Mouse (Mus musculus) liver, embryonic 16.5 days (tissue): Measurements from ENCODE around the gene Lonrf2. TPM values are rescaled to one million over a fixed set of nuclear protein-coding genes. Genes with fewer than 3 reads are reported as not detected.

Experiments
- ATAC-seq: fragments of 200-750 bp; cut with Nextera tagmentation; 2 replicates; pipeline ENCODE4 v1.8.0; 2017; ENCODE audit warnings: low read depth, mild to moderate bottlenecking, moderate number of reproducible peaks, moderate library complexity
- H3K27ac ChIP-seq: fragments of 300-500 bp; sonication (generic); 2 replicates; pipeline ENCODE4 v1.5.1; 2014; ENCODE audit warnings: mild to moderate bottlenecking, low read length
- H3K27me3 ChIP-seq: fragments of 300-500 bp; sonication (generic); 2 replicates; pipeline ENCODE4 v1.6.1; 2014; ENCODE audit warnings: low read depth, low read length, mixed read lengths; ENCODE audit not compliant: control insufficient read depth, insufficient read depth
- H3K36me3 ChIP-seq: fragments of 300-500 bp; sonication (generic); 2 replicates; pipeline ENCODE4 v1.6.1; 2014; ENCODE audit warnings: mild to moderate bottlenecking; ENCODE audit not compliant: control insufficient read depth, insufficient read depth
- H3K4me1 ChIP-seq: fragments of 300-500 bp; sonication (generic); 2 replicates; pipeline ENCODE4 v1.6.1; 2014; ENCODE audit warnings: low read depth, low read length, mixed read lengths; ENCODE audit not compliant: control insufficient read depth
- H3K4me2 ChIP-seq: fragments of 300-500 bp; sonication (generic); 2 replicates; pipeline ENCODE4 v1.6.1; 2014; ENCODE audit warnings: low read depth, low read length, mixed read lengths
- H3K4me3 ChIP-seq: fragments of 300-500 bp; sonication (generic); 2 replicates; pipeline ENCODE4 v1.5.1; 2014; ENCODE audit warnings: low read depth, mild to moderate bottlenecking, low read length
- H3K9ac ChIP-seq: fragments of 300-500 bp; sonication (generic); 2 replicates; pipeline ENCODE4 v1.6.1; 2014; ENCODE audit warnings: low read depth, low read length
- H3K9me3 ChIP-seq: fragments of 300-500 bp; sonication (generic); replicated peaks from 2 replicates; pipeline ENCODE4 v1.6.1; 2016; ENCODE audit warnings: low read length; ENCODE audit not compliant: control insufficient read depth
- WGBS: fragments of 180-500 bp; shearing (Covaris S2); extraction: QIAGEN DNeasy Blood & Tissue Kit; methylation state at CpG from one replicate; pipeline ENCODE4 v1.1.7; 2014; ENCODE audit not compliant: insufficient replicate concordance; 5-methylcytosine and 5-hydroxymethylcytosine counted together
- polyA plus RNA-seq: library from polyadenylated mRNA; unstranded; fragments of >200 nt; fragmentation: Nextera tagmentation; extraction: Ambion mirVana; gene quantifications from 2 replicates; pipeline ENCODE4 v1.2.1, GENCODE M21; 2015

Gene Lonrf2
- polyA plus RNA-seq, 1 experiment from 2014 or later, result 0.02 TPM

DNA sequence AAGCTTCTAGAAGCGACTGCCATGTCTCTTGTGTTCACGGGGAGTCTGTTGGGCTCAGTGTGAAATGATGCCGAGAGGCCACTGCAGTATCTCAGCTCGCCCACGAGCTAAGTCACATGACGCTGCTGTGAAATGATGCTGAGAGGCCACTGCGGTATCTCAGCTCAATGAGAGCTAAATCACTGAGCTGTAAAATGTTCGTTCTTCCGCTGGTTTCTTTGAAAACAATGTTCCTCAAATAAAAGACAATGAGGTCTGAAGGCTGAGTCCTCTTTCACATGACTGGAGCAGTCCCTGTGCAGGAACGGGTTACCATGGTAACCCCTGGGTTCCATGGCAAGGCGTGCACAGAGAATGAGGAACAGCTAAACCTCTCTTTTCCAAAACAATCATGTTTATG, 11.5 kb upstream of the Lonrf2 start:
- ATAC-seq, result no peak
- 54% methylated on average over 11 of the region's 11 CpGs for WGBS

DNA sequence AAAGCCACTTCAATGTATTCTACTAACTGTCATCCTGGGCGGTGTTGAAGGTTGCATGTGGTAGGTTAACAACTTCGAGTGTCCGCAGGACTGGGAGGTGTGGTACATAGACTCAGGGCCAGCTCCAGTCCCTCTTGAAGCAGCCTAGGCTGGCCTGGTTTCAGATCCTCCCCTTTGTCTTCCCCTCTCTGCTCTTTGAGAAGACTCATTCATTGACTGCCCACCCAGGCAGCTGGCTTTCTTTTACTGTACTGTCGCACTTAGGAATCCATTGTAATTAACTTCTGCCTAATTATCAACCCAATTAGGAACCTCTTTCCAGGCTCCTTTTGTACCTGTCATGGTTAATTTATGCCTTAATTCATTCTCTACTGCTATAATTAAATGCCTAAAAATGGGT, 6.8 kb upstream of the Lonrf2 start:
- WGBS, result 65% methylated on average over 4 of the region's 4 CpGs
- Histone ChIP-seq H3K4me2 (no peak overlapping the region), H3K9ac (no peak overlapping the region), H3K4me3 (no peak overlapping the region), H3K27me3 (no peaks in the 10 kb centered on the region), H3K9me3 (no peaks in the 10 kb centered on the region), H3K27ac (no peak overlapping the region), H3K36me3 (no peaks in the 10 kb centered on the region), H3K4me1 (no peaks in the 10 kb centered on the region)
- no peak for ATAC-seq

More for the DNA sequence above, 11.5 kb upstream of the Lonrf2 start:
- no peak overlapping the region for H3K9ac ChIP-seq
- H3K4me2 ChIP-seq, result no peak overlapping the region
- no peak overlapping the region for H3K4me3 ChIP-seq
- no peaks in the 10 kb centered on the region for H3K4me1 ChIP-seq
- no peaks in the 10 kb centered on the region for H3K9me3 ChIP-seq
- no peaks in the 10 kb centered on the region for H3K36me3 ChIP-seq
- no peak overlapping the region for H3K27ac ChIP-seq
- H3K27me3 ChIP-seq, result no peaks in the 10 kb centered on the region

GRCm38 (mm10) chr1:38842861-38843260, 6.3 kb upstream of the Lonrf2 start:
- Histone ChIP-seq H3K27ac (no peak overlapping the region), H3K9me3 (no peaks in the 10 kb centered on the region), H3K36me3 (no peaks in the 10 kb centered on the region), H3K9ac (no peak overlapping the region), H3K4me2 (no peak overlapping the region), H3K27me3 (no peaks in the 10 kb centered on the region), H3K4me3 (no peak overlapping the region), H3K4me1 (no peaks in the 10 kb centered on the region)
- WGBS, result 63% methylated on average over 1 of the region's 1 CpGs
- ATAC-seq, result no peak

GRCm38 (mm10) chr1:38839944-38840343, 3.4 kb upstream of the Lonrf2 start:
- WGBS, result 30% methylated on average over 1 of the region's 1 CpGs
- no peak for ATAC-seq
- no peak overlapping the region for H3K9ac ChIP-seq
- no peak overlapping the region for H3K4me2 ChIP-seq
- no peaks in the 10 kb centered on the region for H3K9me3 ChIP-seq
- no peaks in the 10 kb centered on the region for H3K36me3 ChIP-seq
- H3K27me3 ChIP-seq, result peaks cover 24% of the 10 kb centered on the region
- no peak overlapping the region for H3K27ac ChIP-seq
- no peak overlapping the region for H3K4me3 ChIP-seq
- no peaks in the 10 kb centered on the region for H3K4me1 ChIP-seq

DNA sequence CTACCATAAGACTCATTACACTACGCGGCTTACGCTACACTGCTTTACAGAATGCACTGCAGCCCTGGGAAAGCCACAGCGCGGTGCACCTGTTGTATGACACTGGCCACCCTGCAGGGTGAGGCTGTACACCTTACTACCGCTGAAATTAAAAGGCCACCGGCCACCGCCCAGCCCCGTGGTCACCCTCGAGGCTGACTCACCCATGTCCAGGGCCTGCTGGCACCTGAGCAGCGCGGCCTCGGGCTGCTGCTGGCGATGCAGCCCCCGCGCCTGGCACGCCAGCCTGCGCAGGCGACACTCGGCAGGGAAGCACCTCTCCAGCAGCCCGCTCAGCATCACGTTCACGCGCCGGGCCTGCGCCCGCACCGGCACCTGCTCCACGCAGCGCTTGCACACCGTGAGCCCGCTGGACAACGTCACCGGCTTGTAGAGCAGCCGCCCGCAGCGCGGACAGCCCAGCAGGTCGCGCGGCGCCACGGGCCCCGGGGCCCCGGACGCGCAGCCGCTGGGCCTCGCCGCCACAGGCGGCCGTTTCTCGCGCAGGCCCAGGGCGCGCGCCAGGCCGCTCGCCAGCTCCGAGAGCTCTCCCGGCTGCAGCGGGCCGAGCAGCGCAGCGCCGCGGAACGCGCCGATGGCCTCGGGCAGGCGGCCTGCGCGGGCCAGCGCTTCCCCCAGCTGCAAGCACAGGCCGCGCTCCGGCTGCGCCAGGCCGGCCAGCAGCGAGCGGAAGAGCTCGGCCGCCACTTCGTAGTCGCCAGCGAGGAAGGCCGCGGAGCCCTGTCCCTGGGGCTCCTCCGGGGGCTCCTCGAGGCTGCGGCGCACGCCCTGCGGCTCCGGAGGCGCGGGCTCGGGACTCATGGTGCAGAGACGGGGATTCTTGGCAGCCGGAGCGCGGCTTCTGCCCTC, 689 bp downstream of the Lonrf2 start:
- Histone ChIP-seq H3K27me3 (peaks cover 28% of the 10 kb centered on the region), H3K4me3 (peak overlapping the region; percentile 40), H3K9ac (no peak overlapping the region), H3K36me3 (no peaks in the 10 kb centered on the region), H3K4me2 (peak overlapping the region; percentile 53), H3K9me3 (no peaks in the 10 kb centered on the region), H3K4me1 (no peaks in the 10 kb centered on the region), H3K27ac (no peak overlapping the region)
- WGBS, result 3% methylated on average over 94 of the region's 103 CpGs
- no peak for ATAC-seq

GRCm38 (mm10) chr1:38834899-38835298, 1.6 kb downstream of the Lonrf2 start:
- Histone ChIP-seq H3K27me3 (peaks cover 28% of the 10 kb centered on the region), H3K9ac (no peak overlapping the region), H3K4me3 (no peak overlapping the region), H3K27ac (no peak overlapping the region), H3K4me1 (no peaks in the 10 kb centered on the region), H3K36me3 (no peaks in the 10 kb centered on the region), H3K9me3 (no peaks in the 10 kb centered on the region), H3K4me2 (no peak overlapping the region)
- no peak for ATAC-seq
- 24% methylated on average over 3 of the region's 3 CpGs for WGBS

DNA sequence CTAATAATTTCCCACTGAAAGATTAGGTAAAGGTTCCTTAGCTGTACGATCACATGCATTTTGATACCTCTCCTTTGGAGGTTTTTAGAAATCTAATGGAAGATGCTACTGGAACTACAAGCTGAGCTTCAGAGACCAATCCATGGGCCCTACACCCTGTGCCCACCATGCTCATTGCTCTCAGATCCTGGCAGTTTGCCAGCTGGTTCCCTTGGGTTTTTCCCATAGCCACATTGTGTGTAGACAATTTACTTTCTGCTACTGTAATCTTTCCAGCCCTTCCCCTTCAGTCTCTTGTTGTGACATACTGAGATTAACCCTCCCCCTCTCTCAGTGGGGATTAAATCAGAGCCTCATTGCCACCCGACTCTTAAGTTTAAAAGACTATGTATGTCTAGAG, 11.6 kb downstream of the Lonrf2 start:
- no peak overlapping the region for H3K4me2 ChIP-seq
- ATAC-seq, result no peak
- 56% methylated on average over 2 of the region's 2 CpGs for WGBS

DNA sequence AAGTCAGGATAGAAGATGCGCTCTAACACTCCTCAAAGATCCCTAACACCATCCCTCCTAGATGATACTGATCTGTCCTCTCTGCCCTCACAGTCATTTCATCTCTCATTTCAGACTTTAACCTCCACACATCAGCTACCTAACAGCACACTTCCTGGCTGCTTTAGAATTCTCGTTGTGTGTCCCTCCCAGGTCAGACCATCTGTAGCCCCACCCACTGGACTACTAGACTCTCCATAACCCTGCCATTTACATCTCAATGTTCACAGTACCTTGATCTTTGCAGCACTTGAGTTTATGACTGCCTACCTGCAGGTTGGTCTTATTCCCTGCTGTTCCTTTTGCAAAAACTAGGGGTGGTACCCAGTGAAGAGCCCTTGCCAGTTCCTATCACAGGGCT, 12.7 kb downstream of the Lonrf2 start:
- H3K4me2 ChIP-seq, result no peak overlapping the region
- WGBS, result 27% methylated on average over 2 of the region's 2 CpGs
- no peak overlapping the region for H3K27ac ChIP-seq
- no peak overlapping the region for H3K4me3 ChIP-seq
- no peaks in the 10 kb centered on the region for H3K9me3 ChIP-seq
- H3K4me1 ChIP-seq, result no peaks in the 10 kb centered on the region
- no peak overlapping the region for H3K9ac ChIP-seq
- no peaks in the 10 kb centered on the region for H3K27me3 ChIP-seq
- ATAC-seq, result no peak
- H3K36me3 ChIP-seq, result no peaks in the 10 kb centered on the region

More for the DNA sequence above, 11.6 kb downstream of the Lonrf2 start:
- Histone ChIP-seq H3K4me3 (no peak overlapping the region), H3K36me3 (no peaks in the 10 kb centered on the region), H3K4me1 (no peaks in the 10 kb centered on the region), H3K9me3 (no peaks in the 10 kb centered on the region), H3K27ac (no peak overlapping the region), H3K9ac (no peak overlapping the region), H3K27me3 (no peaks in the 10 kb centered on the region)

DNA sequence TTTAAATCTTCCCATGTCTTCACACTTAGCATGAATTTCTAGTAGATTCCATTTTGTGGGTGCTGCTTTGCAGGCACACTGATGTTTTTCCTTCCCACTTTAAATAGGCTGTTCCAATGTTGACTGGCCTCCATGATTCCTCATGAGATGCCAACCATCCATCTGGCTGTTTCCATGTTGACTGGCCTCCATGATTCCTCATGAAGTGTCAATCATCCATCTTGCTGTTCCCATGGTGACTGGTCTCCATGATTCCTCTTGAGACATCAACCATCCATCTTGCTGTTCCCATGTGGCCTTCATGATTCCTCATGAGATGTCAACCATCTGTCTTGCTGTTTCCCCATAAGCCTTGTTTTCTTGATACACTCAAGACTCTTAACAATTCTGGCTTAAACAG, 16.8 kb downstream of the Lonrf2 start:
- no peaks in the 10 kb centered on the region for H3K4me1 ChIP-seq
- no peak overlapping the region for H3K4me2 ChIP-seq
- ATAC-seq, result no peak
- H3K27ac ChIP-seq, result no peak overlapping the region
- no peak overlapping the region for H3K4me3 ChIP-seq
- H3K9me3 ChIP-seq, result no peaks in the 10 kb centered on the region
- no peaks in the 10 kb centered on the region for H3K36me3 ChIP-seq
- no peaks in the 10 kb centered on the region for H3K27me3 ChIP-seq
- no peak overlapping the region for H3K9ac ChIP-seq
